Mouse (Mus musculus) heart, adult 11 months (tissue): ENCODE measurements around the gene Sema4f.

Source experiments
- DNase-seq: peaks from one replicate; pipeline ENCODE4 v3.0.0; 2022

The Sema4f gene

GRCm38 (mm10) chr6:82939167-82939912, at the start of gene Sema4f:
Gene Sema4f, minus strand, starts transcription at chr6:82939769.
- peak; percentile 83 for DNase-seq

GRCm38 (mm10) chr6:82987411-82987971, 47.9 kb upstream of the Sema4f start:
- peak; percentile 7 for DNase-seq

- DNase-seq: no peak
Observed at GRCm38 (mm10) chr6:82971031-82971430, 31.5 kb upstream of the Sema4f start.

GRCm38 (mm10) chr6:82969249-82970084, 29.9 kb upstream of the Sema4f start:
- DNase-seq: no peak

DNA sequence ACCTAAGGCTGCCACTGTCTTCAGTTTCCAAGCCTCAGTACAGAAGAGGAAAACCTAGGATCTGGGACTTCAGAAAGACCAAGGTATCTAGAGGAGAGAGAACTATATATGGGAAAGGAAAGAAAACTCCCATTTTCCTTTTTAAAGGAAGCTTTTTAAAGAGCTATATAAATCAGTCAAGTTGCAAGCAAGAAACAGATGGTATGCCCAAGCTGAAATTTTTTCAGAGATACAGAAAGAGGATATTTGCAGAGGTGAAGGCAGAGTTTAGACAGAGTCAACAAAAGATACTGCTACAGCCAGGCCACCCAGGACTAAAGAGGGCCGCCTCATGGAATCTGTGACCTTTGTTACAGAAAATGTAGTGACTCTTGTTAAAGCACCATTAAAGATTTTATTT, 22.1 kb upstream of the Sema4f start:
- no peak for DNase-seq

DNA sequence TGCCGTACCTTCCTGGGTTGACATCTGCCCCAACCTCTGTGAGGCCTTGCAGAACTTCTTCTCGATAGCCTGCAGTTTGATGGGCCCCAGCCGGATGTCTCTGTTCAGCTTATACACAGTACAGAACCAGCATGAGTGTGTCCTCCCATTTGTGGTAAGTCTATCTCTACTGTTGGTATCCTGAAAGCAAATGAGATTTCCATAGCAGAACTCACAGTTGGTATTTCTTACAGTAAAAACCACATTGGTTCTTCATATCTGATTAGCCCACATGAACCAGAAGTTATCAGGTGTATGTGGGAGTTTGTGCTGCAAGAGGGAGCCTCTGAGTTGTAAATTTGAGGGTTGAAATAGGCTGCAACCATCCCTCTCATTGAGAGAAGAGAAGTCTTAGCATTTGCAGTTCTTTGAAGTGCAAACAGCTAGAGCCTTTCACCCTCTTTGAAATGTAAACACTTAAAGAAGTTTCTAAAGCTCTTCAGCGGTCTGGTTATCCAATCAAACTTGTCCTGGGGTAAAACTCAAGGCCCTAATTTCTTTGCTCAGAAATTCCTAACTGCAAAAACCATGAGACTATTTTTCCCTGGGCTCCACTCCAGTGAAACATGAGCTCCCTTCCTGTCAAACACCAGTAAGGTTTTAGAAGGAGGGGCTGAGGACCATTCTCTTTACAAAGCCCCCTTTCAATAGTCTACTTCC, 17.1 kb upstream of the Sema4f start:
- no peak for DNase-seq

DNA sequence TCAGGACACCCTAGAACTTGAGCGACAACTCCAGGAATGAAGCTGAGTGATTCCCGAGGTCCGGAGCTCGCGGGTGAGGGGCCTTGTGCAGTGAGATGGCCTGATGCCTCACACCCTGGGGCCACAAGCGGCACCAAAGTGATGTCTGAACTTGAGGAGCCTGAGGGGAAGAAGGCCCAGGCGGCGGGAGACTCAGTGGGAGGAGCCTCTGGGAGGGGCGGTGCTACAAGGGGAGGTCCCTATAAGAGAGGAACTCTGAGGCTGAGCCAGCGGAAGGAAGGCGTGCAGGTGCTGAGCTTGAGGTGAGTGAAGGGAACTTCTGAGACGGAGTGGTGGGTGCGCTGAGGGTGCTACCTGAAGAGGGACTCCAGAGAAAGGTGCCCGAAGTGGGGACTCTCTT, 7.1 kb upstream of the Sema4f start, which contains the start of gene M1ap:
Gene M1ap, plus strand, starts transcription at position 252 of the 400 bp plus-strand sequence.
- DNase-seq: no peak

GRCm38 (mm10) chr6:82945750-82946149, 6.2 kb upstream of the Sema4f start:
- DNase-seq: no peak

GRCm38 (mm10) chr6:82940765-82941164, 1.2 kb upstream of the Sema4f start:
- DNase-seq: no peak

- DNase-seq: peak; percentile 75
Observed at GRCm38 (mm10) chr6:82934616-82935230, 4.8 kb downstream of the Sema4f start.

DNA sequence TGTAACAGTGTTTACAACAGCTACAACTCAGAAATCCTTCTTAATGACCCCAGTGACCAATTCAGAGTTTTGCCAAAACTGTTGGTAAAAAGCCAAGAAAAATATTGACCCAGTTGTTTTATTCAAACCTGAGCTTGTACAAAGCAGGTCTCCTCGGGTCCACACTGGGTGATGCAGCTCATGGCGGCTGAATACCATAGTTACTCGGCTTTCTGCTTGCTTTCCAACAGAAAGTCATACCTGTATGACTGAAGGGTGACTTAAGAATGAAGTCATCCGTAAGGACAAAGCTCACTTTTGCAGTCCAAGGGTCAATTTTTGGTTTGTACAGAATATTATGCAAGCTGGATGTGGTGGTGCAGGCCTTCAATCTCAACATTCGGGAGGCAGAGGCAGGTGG, 12.0 kb downstream of the Sema4f start:
- DNase-seq: no peak

GRCm38 (mm10) chr6:82926528-82926927, 13.0 kb downstream of the Sema4f start:
- DNase-seq: no peak

DNA sequence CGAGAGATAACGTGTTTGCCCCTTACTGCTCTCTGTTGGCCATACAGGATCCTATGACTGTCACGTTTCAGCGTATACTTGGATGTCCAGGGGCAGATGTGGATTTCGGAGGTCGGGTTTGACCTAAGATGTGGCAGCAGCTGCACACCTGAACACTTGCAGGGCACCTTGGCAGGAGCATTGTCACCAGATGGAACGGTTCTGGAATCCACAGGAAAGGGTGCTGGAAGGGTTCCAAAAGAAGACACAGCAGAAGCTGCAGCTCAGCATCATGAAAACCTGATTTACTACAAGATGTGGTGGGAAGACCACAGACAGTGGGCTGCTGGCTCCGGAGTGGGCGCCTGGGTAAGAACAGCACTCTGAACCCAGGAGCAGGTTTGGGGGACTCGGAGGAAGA, 13.5 kb downstream of the Sema4f start:
- peak; percentile 70 for DNase-seq

- peak; percentile 23 for DNase-seq
Observed at GRCm38 (mm10) chr6:82925005-82925404, 14.6 kb downstream of the Sema4f start.

GRCm38 (mm10) chr6:82921426-82922224, 17.9 kb downstream of the Sema4f start:
- DNase-seq: no peak

GRCm38 (mm10) chr6:82919520-82919919, 20.0 kb downstream of the Sema4f start:
- no peak for DNase-seq

DNA sequence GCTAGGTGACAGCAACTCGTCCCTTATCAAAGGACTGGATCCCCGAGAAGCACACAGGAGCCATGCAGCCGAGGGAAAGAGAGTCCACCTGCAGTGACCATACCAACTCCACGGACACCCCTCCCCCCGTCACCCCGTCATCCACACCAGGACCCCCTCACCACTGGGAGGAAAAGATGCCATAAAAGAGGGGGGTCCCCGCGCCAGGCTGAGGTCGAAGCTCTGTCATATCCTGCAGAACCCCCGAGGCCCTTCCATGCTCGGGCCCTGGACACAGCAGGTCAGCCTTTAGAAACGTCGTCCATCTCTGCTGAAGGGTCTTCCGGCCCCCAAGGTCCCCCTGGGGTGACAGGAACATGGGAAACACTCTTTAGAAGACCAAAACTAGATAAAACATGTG, 21.2 kb downstream of the Sema4f start:
- no peak for DNase-seq

DNA sequence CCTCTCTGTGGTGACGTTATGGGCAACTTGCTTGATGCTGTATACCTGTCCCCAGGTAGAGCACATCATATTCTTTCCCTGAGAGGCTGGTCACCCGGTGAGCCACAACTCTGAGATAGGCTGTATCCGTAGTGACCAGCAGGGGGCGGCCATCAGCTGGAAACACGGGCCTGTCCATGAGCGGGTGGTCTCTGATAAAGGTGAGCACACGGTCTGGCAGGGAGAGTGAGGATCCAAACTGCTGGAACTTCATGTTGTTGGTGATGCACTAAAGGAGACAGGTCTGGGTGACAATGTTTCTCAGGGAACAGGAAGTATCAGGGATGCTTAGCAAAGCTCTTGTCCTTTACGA, 21.8 kb downstream of the Sema4f start:
- no peak for DNase-seq

DNA sequence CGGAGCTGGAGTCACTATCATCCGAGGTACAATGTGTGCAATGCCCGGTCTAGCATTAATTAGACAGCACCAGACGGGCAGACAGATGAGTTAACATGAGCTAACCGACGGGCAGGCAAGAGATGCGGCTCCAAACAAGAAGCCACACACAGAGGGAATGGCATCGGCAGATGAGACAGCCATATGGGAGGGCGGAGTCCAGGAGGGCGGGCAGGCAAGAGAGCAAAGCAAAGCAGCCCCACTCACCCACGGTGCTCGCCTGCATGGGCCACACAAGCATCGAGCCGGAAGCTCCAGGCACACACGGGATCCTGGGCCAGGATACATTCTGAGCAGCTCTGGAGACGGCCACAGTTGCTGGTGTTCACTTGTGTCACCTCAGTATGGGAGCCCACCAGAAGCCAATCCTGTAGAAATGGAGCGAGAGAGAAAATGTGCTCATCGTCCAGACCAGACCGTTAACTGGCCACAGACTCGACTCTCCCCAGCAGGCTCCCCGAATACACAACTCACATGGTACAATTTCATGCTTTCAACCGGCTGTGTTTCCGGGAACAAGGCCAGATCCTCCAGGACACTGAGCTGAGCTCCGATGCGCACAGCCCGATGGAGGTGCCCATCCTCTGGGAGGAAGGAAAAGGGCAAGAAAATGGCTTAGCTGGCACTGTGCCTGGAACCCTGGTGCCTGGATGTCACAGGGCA, 22.3 kb downstream of the Sema4f start:
- no peak for DNase-seq

- DNase-seq: no peak
Observed at GRCm38 (mm10) chr6:82916459-82916858, 23.1 kb downstream of the Sema4f start.

- no peak for DNase-seq
Observed at GRCm38 (mm10) chr6:82915889-82916288, 23.7 kb downstream of the Sema4f start.
